Mouse (Mus musculus): ENCODE data around the gene Smim20.
A peak's percentile ranks its signal among the peaks of the same experiment; 100 is the strongest.

Gene Smim20

DNA sequence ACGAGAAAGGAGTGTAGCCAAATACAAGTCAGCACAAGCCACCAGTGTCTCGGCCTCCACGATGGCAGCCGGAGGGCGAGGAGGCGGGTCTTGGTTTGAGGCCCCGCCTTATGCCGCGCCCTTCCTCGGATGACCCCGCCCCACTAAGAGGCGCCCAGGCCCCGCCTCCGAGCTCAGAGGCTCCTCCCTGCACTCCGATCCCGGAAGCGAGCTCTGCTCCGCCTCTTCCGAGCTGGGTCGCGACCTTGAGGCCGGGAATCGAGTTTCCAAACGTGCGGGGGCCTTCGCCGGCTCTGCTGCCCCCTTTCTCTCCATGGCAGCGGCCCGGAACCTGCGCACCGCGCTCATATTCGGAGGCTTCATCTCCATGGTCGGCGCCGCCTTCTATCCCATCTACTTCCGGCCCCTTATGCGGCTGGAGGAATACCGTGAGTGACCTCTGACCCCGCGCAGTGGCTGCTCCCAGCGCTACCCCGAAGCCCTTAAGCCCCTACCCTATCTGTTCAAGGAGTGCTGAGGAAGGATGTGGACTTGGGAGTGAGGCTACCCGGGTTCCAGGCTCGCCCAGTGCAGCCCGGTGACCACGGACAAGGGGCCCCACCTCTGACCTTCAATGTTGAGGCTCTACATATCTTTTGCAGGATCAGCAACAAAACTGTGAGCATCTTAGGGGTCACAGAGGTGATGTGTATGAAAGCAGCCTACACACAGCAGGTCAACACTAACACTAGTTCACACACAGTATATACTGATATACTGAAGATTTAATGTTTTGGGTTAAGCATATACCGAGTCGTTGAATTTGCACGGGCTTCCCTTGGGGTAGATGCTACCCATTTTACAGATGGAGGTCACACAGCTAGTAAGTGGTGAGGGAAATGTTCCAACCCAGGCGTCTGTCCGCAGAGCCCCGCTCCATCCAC lies at the start of gene Smim20:
Gene Smim20 (plus strand): TSS at position 153 of the 923 bp plus-strand sequence.
- DNase-seq: peak; percentile 89

GRCm38 (mm10) chr5:53225434-53225833 lies 41.4 kb upstream of the Smim20 start:
- no peak for DNase-seq

- DNase-seq: no peak
Measured at GRCm38 (mm10) chr5:53230560-53230959, 36.3 kb upstream of the Smim20 start.

DNA sequence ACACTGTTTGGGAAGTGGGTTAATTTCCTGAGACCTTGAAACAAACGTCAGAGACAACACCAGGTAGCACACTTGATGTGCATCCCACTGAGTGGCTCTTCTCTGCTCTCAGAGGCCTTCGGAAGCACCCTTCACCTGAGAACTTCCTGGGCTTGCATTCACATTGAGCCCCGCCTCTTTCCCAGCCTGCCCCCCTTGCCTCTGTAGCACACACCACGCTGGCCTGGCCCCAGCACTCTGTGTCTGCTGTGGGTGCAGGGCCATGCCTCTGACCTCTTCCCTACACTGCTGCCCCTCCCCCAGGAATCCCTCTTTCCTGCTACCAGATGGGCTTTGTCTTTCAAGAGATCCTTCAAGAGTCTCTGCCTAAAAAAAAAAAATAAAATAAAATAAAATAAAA lies 31.3 kb upstream of the Smim20 start:
- no peak for DNase-seq

DNA sequence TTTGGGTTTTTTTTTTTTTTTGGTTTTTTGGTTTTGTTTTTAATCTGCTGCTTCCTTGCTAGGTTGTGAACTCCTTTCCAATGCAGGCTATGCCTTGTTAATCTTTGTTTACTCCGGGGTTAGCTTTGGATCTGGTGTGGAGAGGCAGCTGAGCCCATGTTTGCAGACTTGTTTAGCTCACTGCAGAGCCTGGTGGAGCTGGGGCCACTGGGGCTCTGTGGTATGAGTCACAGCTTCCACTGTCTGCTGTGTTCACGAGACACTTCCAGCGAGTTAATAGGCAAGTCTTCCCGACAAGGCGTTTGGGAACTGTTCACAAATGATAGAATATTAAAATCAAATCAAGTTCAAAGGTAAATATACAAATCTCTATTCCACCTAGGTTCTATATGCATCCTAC lies 30.7 kb upstream of the Smim20 start:
- DNase-seq: no peak

- DNase-seq: no peak
Measured at GRCm38 (mm10) chr5:53236749-53237148, 30.1 kb upstream of the Smim20 start.

GRCm38 (mm10) chr5:53238761-53239160 lies 28.1 kb upstream of the Smim20 start:
- DNase-seq: no peak

GRCm38 (mm10) chr5:53239189-53239588 lies 27.7 kb upstream of the Smim20 start:
- no peak for DNase-seq

DNA sequence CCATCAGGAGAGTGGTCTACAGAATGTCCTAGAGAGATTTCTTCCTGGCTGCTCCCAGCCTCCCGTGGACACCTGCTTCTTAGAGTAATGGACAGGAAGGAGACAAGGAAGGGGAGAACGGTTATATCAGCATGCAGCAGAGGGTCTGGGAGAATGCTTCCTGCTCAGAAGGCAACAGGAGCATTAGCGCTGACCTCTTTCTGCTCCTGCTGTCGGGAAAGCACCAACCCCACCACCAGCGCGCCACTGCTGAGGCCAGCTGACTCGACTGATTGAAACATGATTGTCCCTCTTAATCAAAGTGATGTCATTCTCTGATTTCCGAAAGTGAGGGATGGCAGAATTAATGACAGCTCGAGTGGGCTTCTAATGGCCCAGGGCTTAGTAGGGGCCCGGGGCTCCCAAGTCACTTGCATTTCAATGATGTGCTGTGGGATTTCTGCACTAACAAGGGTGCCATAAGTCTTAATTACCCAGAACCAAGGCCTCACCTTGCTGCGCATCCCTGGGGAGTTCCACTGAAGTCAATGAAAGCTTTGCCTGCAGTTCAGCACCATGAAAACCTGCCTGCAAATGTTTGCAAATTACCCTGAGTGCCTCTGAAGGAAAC lies 26.9 kb upstream of the Smim20 start:
- DNase-seq: no peak

DNA sequence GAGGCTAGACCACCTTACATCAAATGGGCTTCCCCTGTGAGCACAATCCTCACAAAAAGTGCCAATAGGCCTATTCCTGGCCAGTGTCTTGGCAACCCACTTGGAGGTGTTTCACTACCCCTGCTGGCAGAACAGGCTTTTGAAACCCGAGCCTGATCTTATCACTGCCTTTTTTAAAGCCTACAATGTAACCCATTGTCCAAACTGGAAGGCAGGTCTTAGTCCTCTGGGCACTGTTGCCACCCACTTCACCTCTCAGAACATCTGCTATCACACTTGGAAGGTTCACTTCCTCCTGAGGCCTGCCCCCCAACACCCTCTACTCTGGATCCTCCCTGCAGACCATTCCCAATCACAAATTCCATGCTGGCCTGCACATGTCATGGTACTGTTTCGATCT lies 25.8 kb upstream of the Smim20 start:
- no peak for DNase-seq

GRCm38 (mm10) chr5:53241963-53242362 lies 24.9 kb upstream of the Smim20 start:
- DNase-seq: no peak

GRCm38 (mm10) chr5:53242865-53243499 lies 23.9 kb upstream of the Smim20 start:
- DNase-seq: no peak

DNA sequence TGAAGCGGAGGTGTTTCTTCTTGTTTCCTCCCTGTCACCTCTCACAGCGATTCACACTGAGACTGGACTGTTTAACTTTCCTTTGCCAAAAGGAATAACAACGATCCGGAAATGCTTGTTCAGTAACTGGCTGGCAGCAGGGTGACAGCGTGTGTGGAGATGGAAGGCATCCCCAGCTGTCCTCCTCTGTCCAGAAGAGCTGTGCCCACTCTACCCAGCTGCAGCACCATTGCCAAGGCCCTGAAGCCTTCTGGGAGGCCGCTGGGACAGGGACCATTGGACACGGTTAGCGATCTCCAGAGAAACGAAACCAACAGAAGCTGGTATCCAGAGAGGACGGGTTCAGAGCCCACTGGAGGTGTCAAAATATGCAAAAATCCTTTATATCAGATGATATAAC lies 22.9 kb upstream of the Smim20 start:
- DNase-seq: no peak

GRCm38 (mm10) chr5:53248499-53248898 lies 18.4 kb upstream of the Smim20 start:
- no peak for DNase-seq

DNA sequence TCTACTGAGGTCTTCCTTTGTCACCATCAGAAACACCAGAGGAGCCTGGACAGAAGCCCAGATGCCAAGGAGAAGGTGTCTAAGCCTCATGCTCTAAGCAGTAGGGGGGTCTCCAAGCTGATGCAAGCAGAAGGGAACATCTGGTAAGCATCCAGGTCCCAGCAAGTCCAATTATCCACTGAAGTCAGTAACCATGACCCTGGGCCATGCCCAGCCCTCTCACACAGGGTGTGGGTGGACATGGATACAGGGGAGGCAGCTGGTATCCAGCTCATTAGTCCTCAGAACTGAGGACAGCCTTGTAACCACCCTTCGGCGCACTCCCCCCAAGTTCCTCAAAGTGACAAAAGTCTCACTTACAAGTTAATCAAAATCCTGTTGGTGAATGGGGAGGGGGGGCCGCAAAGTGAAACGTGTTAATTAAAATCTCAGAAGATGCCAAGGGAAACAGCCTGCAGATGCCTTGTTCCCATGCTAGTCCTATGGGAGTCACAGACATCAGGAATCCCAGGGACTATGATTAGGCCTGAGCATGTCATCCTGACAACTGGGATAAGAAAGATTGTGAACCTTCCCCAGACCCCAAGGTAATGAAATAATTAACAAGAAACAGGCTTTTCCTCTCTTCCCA lies 17.3 kb upstream of the Smim20 start:
- DNase-seq: no peak

GRCm38 (mm10) chr5:53254154-53254553 lies 12.7 kb upstream of the Smim20 start:
- no peak for DNase-seq

DNA sequence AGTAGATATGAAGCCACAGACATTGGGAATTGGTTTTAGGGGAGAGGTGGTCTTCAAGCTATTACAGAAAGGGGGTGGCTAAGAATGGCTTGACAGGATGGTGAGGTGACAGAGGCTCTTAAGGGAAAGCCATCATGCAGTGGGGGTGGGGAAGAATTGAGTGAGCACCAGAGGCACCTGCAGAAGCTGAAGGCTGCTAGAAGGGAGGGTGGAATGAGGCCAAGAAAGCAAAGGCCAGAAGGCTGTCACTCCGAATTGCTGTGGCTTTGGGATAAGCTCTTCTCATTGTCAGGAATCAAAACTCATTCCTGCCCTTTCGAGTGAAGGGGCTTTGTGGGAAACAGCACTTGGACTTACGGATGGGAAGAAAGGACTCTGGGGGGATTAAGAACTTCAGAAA lies 12.1 kb upstream of the Smim20 start:
- no peak for DNase-seq

DNA sequence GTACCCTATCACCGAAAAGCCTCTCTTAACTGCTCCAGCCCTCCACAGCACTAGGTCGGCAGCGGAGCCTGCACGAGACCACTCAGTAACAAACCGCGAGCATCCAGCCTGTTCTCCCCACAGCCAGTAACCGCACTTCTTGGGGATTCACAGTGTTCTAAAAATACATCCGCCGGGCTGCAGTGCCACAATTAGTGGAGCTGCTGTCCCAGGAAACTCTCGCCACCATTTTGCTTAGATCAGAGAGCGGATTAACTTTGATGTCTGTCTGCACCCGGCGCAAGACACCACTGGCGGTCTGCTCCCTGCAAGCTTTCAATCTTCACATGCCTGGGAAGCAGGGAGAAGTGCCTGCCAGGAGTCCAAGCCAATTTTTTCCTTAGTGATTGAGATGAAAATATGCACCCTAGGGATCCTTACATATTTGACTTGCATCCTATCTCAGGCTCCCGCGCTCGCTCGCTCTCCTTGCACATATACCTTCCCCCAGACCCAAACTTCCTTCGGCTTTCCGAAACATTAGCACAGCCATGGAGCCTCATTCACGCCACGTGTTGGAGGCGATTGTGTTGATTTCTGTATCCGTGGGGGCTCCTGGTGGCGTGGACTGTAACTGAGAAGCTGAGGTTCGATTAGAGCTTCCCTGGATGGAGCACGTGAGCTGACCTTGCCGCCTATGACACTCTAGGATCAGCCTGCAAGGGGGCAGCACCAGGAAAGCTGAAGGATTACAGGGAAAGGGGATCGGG lies 8.7 kb upstream of the Smim20 start:
- no peak for DNase-seq

DNA sequence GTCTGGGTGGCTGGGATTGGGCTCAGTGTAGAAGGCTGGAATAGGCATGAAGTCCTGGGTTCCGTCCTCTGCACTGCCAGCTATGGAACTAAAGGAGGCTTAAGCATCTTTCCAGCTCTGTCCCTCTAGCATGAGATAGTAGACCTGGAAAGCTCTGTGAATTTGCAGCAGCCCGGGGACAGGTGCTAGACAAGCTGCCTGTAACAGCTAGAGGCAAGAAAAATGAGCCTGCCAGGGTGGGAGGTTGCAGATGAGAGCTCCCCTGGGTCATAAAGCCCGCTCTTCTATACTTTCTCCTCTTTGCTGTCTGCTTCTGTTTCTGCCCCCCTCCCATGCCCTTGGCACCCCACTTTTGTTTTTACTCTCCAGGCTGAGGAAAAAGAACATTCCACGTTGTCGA lies 7.0 kb upstream of the Smim20 start:
- DNase-seq: no peak

DNA sequence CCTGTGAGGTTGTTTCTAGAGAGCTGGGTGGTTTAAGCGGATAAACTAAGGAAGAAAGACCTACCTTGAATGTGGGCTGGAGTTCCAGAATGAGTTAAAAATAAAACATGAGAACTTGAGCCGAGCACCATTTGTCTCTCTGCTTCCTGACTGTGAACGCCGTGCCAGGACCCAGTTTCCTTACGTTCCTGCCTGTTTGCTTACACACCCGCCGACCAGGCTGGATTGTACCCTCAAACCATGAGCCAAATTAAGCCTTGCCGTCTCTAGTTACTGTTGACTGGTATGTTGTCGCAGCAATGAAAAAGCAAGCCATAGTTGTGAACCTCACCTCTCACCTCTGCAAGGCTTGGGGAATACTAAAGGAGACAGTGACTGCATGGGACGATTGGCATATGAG lies 4.9 kb upstream of the Smim20 start:
- DNase-seq: no peak

GRCm38 (mm10) chr5:53264061-53264460 lies 2.8 kb upstream of the Smim20 start:
- DNase-seq: no peak

DNA sequence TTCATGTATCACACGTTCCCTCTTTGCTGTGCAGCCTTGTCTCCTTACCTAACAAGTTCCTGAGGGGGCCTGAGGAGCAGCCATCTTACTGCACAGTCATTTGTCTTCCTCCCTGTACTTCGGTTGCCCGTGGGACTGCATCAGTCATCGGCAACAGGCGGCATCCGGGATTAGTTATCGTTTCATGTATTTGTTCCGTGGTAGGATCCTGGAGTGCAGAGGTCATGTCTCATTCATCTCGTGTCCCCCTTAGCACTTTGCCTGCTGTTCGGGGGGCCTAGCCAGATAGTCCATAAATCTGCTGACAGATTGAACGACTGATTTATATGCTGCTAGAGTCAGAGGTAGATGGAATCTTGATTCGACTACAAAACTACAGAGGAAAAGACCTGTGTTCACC lies 1.1 kb upstream of the Smim20 start:
- DNase-seq: no peak

GRCm38 (mm10) chr5:53266181-53266580 lies 702 bp upstream of the Smim20 start:
- no peak for DNase-seq
